Mouse (Mus musculus): ENCODE data around the gene Pde2a. TPM values are rescaled to one million over a fixed set of nuclear protein-coding genes. Genes with fewer than 3 reads are reported as not detected.

Pde2a gene
- polyA plus RNA-seq, 1 experiment = 49.3 TPM

DNA sequence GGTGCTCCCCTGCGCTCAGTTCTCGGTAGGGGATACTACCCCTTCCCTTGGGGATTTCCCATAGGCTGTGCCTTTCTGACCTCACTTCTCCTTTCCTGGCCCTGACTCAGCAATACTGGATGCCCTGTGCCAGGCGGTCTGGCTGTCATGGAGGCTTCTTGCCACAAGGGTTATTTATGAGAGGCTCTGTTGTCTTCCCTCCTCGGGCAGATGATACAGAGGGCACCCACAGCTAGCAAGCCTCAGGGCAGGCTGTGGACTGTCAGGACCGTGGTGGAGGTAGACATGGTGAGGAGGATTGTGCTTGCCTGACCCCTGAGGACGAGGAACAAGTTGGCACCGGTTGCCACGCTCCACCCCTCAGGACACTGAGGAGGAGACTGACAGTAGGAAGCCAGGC is 39.1 kb upstream of the Pde2a start:
- TF ChIP-seq POLR2AphosphoS2 (IDR thresholded peaks at IDR 0.05; ENCODE audit: insufficient read length, low read depth) = no peak
- TF ChIP-seq CEBPB (IDR thresholded peaks at IDR 0.05; ENCODE audit: insufficient read depth, poor library complexity, severe bottlenecking) = no peak
- no peak for TF ChIP-seq MYOD1 (IDR thresholded peaks at IDR 0.05; ENCODE audit: control insufficient read depth in 1 of 3, insufficient read length in 2 of 3, low read depth in 2 of 3)
- TF ChIP-seq E2F4 (IDR thresholded peaks at IDR 0.05; ENCODE audit: insufficient read depth) = no peak
- TF ChIP-seq MYOG (IDR thresholded peaks at IDR 0.05; ENCODE audit: control insufficient read depth in 1 of 3, insufficient read depth in 1 of 3, insufficient read length in 2 of 3, low read depth in 2 of 3) = no peak
- TF ChIP-seq SRF (IDR thresholded peaks at IDR 0.05; ENCODE audit: control insufficient read depth, insufficient read length, low read depth) = no peak
- no peak for TF ChIP-seq TCF12 (IDR thresholded peaks at IDR 0.05; ENCODE audit: insufficient read depth, poor library complexity, severe bottlenecking)
- TF ChIP-seq REST (IDR thresholded peaks at IDR 0.05; ENCODE audit: insufficient read depth, insufficient read length) = no peak
- no peak for TF ChIP-seq POLR2A (IDR thresholded peaks at IDR 0.05; ENCODE audit: insufficient read length, low read depth)
- no peak for TF ChIP-seq TCF3 (IDR thresholded peaks at IDR 0.05; ENCODE audit: insufficient read length, low read depth)
- TF ChIP-seq USF1 (IDR thresholded peaks at IDR 0.05; ENCODE audit: low read depth) = no peak
- TF ChIP-seq MAX (IDR thresholded peaks at IDR 0.05; ENCODE audit: low read depth) = no peak
- no peak overlapping the region for H3K4me3 ChIP-seq
- no peak overlapping the region for H3K4me2 ChIP-seq (ENCODE audit: low read depth)
- no peaks in the 10 kb centered on the region for H3K36me3 ChIP-seq (ENCODE audit: control insufficient read depth, insufficient read depth)
- H3ac ChIP-seq (ENCODE audit: control insufficient read depth, insufficient read length) = no peak overlapping the region
- H3K27me3 ChIP-seq (ENCODE audit: control insufficient read depth, insufficient read depth, insufficient read length) = no peaks in the 10 kb centered on the region
- H3K79me2 ChIP-seq (ENCODE audit: control insufficient read depth, insufficient read depth) = no peaks in the 10 kb centered on the region

- no peak for TF ChIP-seq SRF (IDR thresholded peaks at IDR 0.05; ENCODE audit: control insufficient read depth, insufficient read length, low read depth)
- TF ChIP-seq MYOG (IDR thresholded peaks at IDR 0.05; ENCODE audit: control insufficient read depth in 1 of 3, insufficient read depth in 1 of 3, insufficient read length in 2 of 3, low read depth in 2 of 3) = no peak
- TF ChIP-seq TCF3 (IDR thresholded peaks at IDR 0.05; ENCODE audit: insufficient read length, low read depth) = no peak
- no peak for TF ChIP-seq TCF12 (IDR thresholded peaks at IDR 0.05; ENCODE audit: insufficient read depth, poor library complexity, severe bottlenecking)
- no peak for TF ChIP-seq POLR2AphosphoS2 (IDR thresholded peaks at IDR 0.05; ENCODE audit: insufficient read length, low read depth)
- no peak for TF ChIP-seq MYOD1 (IDR thresholded peaks at IDR 0.05; ENCODE audit: control insufficient read depth in 1 of 3, insufficient read length in 2 of 3, low read depth in 2 of 3)
- no peak for TF ChIP-seq MAX (IDR thresholded peaks at IDR 0.05; ENCODE audit: low read depth)
- TF ChIP-seq REST (IDR thresholded peaks at IDR 0.05; ENCODE audit: insufficient read depth, insufficient read length) = no peak
- TF ChIP-seq CEBPB (IDR thresholded peaks at IDR 0.05; ENCODE audit: insufficient read depth, poor library complexity, severe bottlenecking) = no peak
- no peak for TF ChIP-seq POLR2A (IDR thresholded peaks at IDR 0.05; ENCODE audit: insufficient read length, low read depth)
- no peak for TF ChIP-seq E2F4 (IDR thresholded peaks at IDR 0.05; ENCODE audit: insufficient read depth)
- TF ChIP-seq USF1 (IDR thresholded peaks at IDR 0.05; ENCODE audit: low read depth) = no peak
- Histone ChIP-seq H3K4me3 (no peak overlapping the region), H3ac (ENCODE audit: control insufficient read depth, insufficient read length) (no peak overlapping the region), H3K4me2 (ENCODE audit: low read depth) (no peak overlapping the region), H3K27me3 (ENCODE audit: control insufficient read depth, insufficient read depth, insufficient read length) (no peaks in the 10 kb centered on the region), H3K36me3 (ENCODE audit: control insufficient read depth, insufficient read depth) (no peaks in the 10 kb centered on the region), H3K79me2 (ENCODE audit: control insufficient read depth, insufficient read depth) (no peaks in the 10 kb centered on the region)
These were observed 37.7 kb upstream of the Pde2a start for GRCm38 (mm10) chr7:101383756-101384155.

GRCm38 (mm10) chr7:101384931-101385330 is 36.6 kb upstream of the Pde2a start:
- no peak overlapping the region for H3ac ChIP-seq (ENCODE audit: control insufficient read depth, insufficient read length)
- H3K36me3 ChIP-seq (ENCODE audit: control insufficient read depth, insufficient read depth) = no peaks in the 10 kb centered on the region
- no peaks in the 10 kb centered on the region for H3K79me2 ChIP-seq (ENCODE audit: control insufficient read depth, insufficient read depth)
- no peak overlapping the region for H3K4me2 ChIP-seq (ENCODE audit: low read depth)
- no peak for TF ChIP-seq CEBPB (IDR thresholded peaks at IDR 0.05; ENCODE audit: insufficient read depth, poor library complexity, severe bottlenecking)
- no peak for TF ChIP-seq MAX (IDR thresholded peaks at IDR 0.05; ENCODE audit: low read depth)
- TF ChIP-seq POLR2AphosphoS2 (IDR thresholded peaks at IDR 0.05; ENCODE audit: insufficient read length, low read depth) = no peak
- no peak for TF ChIP-seq USF1 (IDR thresholded peaks at IDR 0.05; ENCODE audit: low read depth)
- no peak for TF ChIP-seq SRF (IDR thresholded peaks at IDR 0.05; ENCODE audit: control insufficient read depth, insufficient read length, low read depth)
- no peak for TF ChIP-seq MYOG (IDR thresholded peaks at IDR 0.05; ENCODE audit: control insufficient read depth in 1 of 3, insufficient read depth in 1 of 3, insufficient read length in 2 of 3, low read depth in 2 of 3)
- no peak for TF ChIP-seq E2F4 (IDR thresholded peaks at IDR 0.05; ENCODE audit: insufficient read depth)
- TF ChIP-seq POLR2A (IDR thresholded peaks at IDR 0.05; ENCODE audit: insufficient read length, low read depth) = no peak
- no peak for TF ChIP-seq TCF12 (IDR thresholded peaks at IDR 0.05; ENCODE audit: insufficient read depth, poor library complexity, severe bottlenecking)
- no peak for TF ChIP-seq MYOD1 (IDR thresholded peaks at IDR 0.05; ENCODE audit: control insufficient read depth in 1 of 3, insufficient read length in 2 of 3, low read depth in 2 of 3)
- no peak for TF ChIP-seq REST (IDR thresholded peaks at IDR 0.05; ENCODE audit: insufficient read depth, insufficient read length)
- no peak for TF ChIP-seq TCF3 (IDR thresholded peaks at IDR 0.05; ENCODE audit: insufficient read length, low read depth)
- no peaks in the 10 kb centered on the region for H3K27me3 ChIP-seq (ENCODE audit: control insufficient read depth, insufficient read depth, insufficient read length)
- no peak overlapping the region for H3K4me3 ChIP-seq

DNA sequence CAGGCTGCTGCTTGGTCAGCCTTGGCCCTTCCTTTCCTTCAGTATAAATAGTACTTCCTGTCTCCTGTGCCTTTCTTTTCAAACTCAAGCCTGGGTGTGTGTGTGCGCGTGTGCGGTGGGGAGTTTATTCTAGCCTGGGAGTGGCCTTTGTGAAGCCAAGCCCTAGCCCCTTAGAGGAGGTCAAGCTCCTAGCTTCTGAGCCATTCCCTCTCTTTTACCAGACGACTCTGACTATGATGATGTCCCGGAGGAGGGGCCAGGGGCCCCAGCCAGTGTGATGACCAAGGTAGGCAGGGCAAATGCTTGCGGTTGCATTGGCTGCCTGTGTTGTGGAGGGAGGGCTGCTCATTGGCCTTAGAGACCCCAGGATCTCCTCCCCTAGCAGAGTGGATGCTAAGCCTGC is 36.2 kb upstream of the Pde2a start:
- Histone ChIP-seq H3K79me2 (ENCODE audit: control insufficient read depth, insufficient read depth) (no peaks in the 10 kb centered on the region), H3K36me3 (ENCODE audit: control insufficient read depth, insufficient read depth) (no peaks in the 10 kb centered on the region), H3K27me3 (ENCODE audit: control insufficient read depth, insufficient read depth, insufficient read length) (no peaks in the 10 kb centered on the region), H3K4me3 (no peak overlapping the region), H3ac (ENCODE audit: control insufficient read depth, insufficient read length) (no peak overlapping the region), H3K4me2 (ENCODE audit: low read depth) (no peak overlapping the region)
- TF ChIP-seq MYOG (IDR thresholded peaks at IDR 0.05; ENCODE audit: control insufficient read depth in 1 of 3, insufficient read depth in 1 of 3, insufficient read length in 2 of 3, low read depth in 2 of 3) (no peak), POLR2AphosphoS2 (IDR thresholded peaks at IDR 0.05; ENCODE audit: insufficient read length, low read depth) (no peak), CEBPB (IDR thresholded peaks at IDR 0.05; ENCODE audit: insufficient read depth, poor library complexity, severe bottlenecking) (no peak), E2F4 (IDR thresholded peaks at IDR 0.05; ENCODE audit: insufficient read depth) (no peak), MAX (IDR thresholded peaks at IDR 0.05; ENCODE audit: low read depth) (no peak), MYOD1 (IDR thresholded peaks at IDR 0.05; ENCODE audit: control insufficient read depth in 1 of 3, insufficient read length in 2 of 3, low read depth in 2 of 3) (no peak)

All from myocyte (in vitro differentiated cells).